Mouse (Mus musculus): ENCODE results near the gene Kit. TPM values are rescaled to one million over a fixed set of nuclear protein-coding genes. Genes with fewer than 3 reads are reported as not detected.
A peak's percentile ranks its signal among the peaks of the same experiment; 100 is the strongest.

Gene Kit
- polyA plus RNA-seq, 1 experiment from 2014 or later: 11.2 TPM

- ATAC-seq (replicated peaks; ENCODE audit: insufficient number of reproducible peaks, low FRiP score, low TSS enrichment): no peak
- no peaks in the 10 kb centered on the region for H3K27me3 ChIP-seq (ENCODE audit: control insufficient read depth, insufficient read depth, low read length)
- no peak overlapping the region for H3K4me2 ChIP-seq
- no peaks in the 10 kb centered on the region for H3K36me3 ChIP-seq (ENCODE audit: control insufficient read depth, insufficient read depth, low read length)
- no peak overlapping the region for H3K4me3 ChIP-seq (ENCODE audit: low read depth, low read length)
- no peaks in the 10 kb centered on the region for H3K4me1 ChIP-seq (ENCODE audit: control insufficient read depth, insufficient read depth, low read length)
- no peaks in the 10 kb centered on the region for H3K9me3 ChIP-seq (replicated peaks; ENCODE audit: control insufficient read depth, low read length)
- WGBS (ENCODE audit: insufficient replicate concordance): 85% methylated on average over 3 of the region's 3 CpGs
- H3K27ac ChIP-seq (ENCODE audit: low read depth, low read length): no peak overlapping the region
- no peak overlapping the region for H3K9ac ChIP-seq (ENCODE audit: low read depth, low read length)
These were observed 21.7 kb upstream of the Kit start for GRCm38 (mm10) chr5:75553021-75553420.

GRCm38 (mm10) chr5:75557636-75558035 lies 17.1 kb upstream of the Kit start:
- ATAC-seq (replicated peaks; ENCODE audit: insufficient number of reproducible peaks, low FRiP score, low TSS enrichment): no peak
- Histone ChIP-seq H3K9ac (ENCODE audit: low read depth, low read length) (no peak overlapping the region), H3K27me3 (ENCODE audit: control insufficient read depth, insufficient read depth, low read length) (no peaks in the 10 kb centered on the region), H3K4me1 (ENCODE audit: control insufficient read depth, insufficient read depth, low read length) (no peaks in the 10 kb centered on the region), H3K4me3 (ENCODE audit: low read depth, low read length) (no peak overlapping the region), H3K9me3 (replicated peaks; ENCODE audit: control insufficient read depth, low read length) (no peaks in the 10 kb centered on the region), H3K36me3 (ENCODE audit: control insufficient read depth, insufficient read depth, low read length) (no peaks in the 10 kb centered on the region), H3K27ac (ENCODE audit: low read depth, low read length) (no peak overlapping the region), H3K4me2 (no peak overlapping the region)
- WGBS (ENCODE audit: insufficient replicate concordance): 83% methylated on average over 11 of the region's 11 CpGs

GRCm38 (mm10) chr5:75559291-75559690 lies 15.4 kb upstream of the Kit start:
- no peaks in the 10 kb centered on the region for H3K36me3 ChIP-seq (ENCODE audit: control insufficient read depth, insufficient read depth, low read length)
- WGBS (ENCODE audit: insufficient replicate concordance): 82% methylated on average over 6 of the region's 6 CpGs

GRCm38 (mm10) chr5:75561231-75561630 lies 13.5 kb upstream of the Kit start:
- Histone ChIP-seq H3K9ac (ENCODE audit: low read depth, low read length) (no peak overlapping the region), H3K4me3 (ENCODE audit: low read depth, low read length) (no peak overlapping the region), H3K4me2 (no peak overlapping the region), H3K36me3 (ENCODE audit: control insufficient read depth, insufficient read depth, low read length) (no peaks in the 10 kb centered on the region), H3K9me3 (replicated peaks; ENCODE audit: control insufficient read depth, low read length) (no peaks in the 10 kb centered on the region), H3K27ac (ENCODE audit: low read depth, low read length) (no peak overlapping the region), H3K27me3 (ENCODE audit: control insufficient read depth, insufficient read depth, low read length) (no peaks in the 10 kb centered on the region; the same call in 1 of the 2 replicates), H3K4me1 (ENCODE audit: control insufficient read depth, insufficient read depth, low read length) (no peaks in the 10 kb centered on the region)
- WGBS (ENCODE audit: insufficient replicate concordance): 79% methylated on average over 2 of the region's 2 CpGs
- ATAC-seq (replicated peaks; ENCODE audit: insufficient number of reproducible peaks, low FRiP score, low TSS enrichment): no peak

More at GRCm38 (mm10) chr5:75559291-75559690, 15.4 kb upstream of the Kit start:
- no peak overlapping the region for H3K4me3 ChIP-seq (ENCODE audit: low read depth, low read length)
- H3K27me3 ChIP-seq (ENCODE audit: control insufficient read depth, insufficient read depth, low read length): no peaks in the 10 kb centered on the region; the same call in 1 of the 2 replicates
- no peak for ATAC-seq (replicated peaks; ENCODE audit: insufficient number of reproducible peaks, low FRiP score, low TSS enrichment)
- no peaks in the 10 kb centered on the region for H3K4me1 ChIP-seq (ENCODE audit: control insufficient read depth, insufficient read depth, low read length)
- H3K27ac ChIP-seq (ENCODE audit: low read depth, low read length): no peak overlapping the region
- no peak overlapping the region for H3K4me2 ChIP-seq
- H3K9me3 ChIP-seq (replicated peaks; ENCODE audit: control insufficient read depth, low read length): no peaks in the 10 kb centered on the region
- no peak overlapping the region for H3K9ac ChIP-seq (ENCODE audit: low read depth, low read length)

GRCm38 (mm10) chr5:75574151-75574851 lies 415 bp upstream of the Kit start:
- Histone ChIP-seq H3K9me3 (replicated peaks; ENCODE audit: control insufficient read depth, low read length) (no peaks in the 10 kb centered on the region), H3K9ac (ENCODE audit: low read depth, low read length) (peak overlapping the region; percentile 64), H3K36me3 (ENCODE audit: control insufficient read depth, insufficient read depth, low read length) (no peaks in the 10 kb centered on the region), H3K27me3 (ENCODE audit: control insufficient read depth, insufficient read depth, low read length) (peaks cover 7% of the 10 kb centered on the region; the same call in 1 of the 2 replicates), H3K4me1 (ENCODE audit: control insufficient read depth, insufficient read depth, low read length) (0 out of 2 replicates have a peak, but pooled peaks cover 4% of the 10 kb centered on the region), H3K4me2 (peak overlapping the region; percentile 83), H3K4me3 (ENCODE audit: low read depth, low read length) (peak overlapping the region; percentile 60), H3K27ac (ENCODE audit: low read depth, low read length) (no peak overlapping the region)
- WGBS (ENCODE audit: insufficient replicate concordance): 6% methylated on average over 27 of the region's 27 CpGs
- ATAC-seq (replicated peaks; ENCODE audit: insufficient number of reproducible peaks, low FRiP score, low TSS enrichment): no peak

GRCm38 (mm10) chr5:75575567-75576515 lies 1.1 kb downstream of the Kit start:
- Histone ChIP-seq H3K36me3 (ENCODE audit: control insufficient read depth, insufficient read depth, low read length) (no peaks in the 10 kb centered on the region), H3K4me1 (ENCODE audit: control insufficient read depth, insufficient read depth, low read length) (0 out of 2 replicates have a peak, but pooled peaks cover 4% of the 10 kb centered on the region), H3K9me3 (replicated peaks; ENCODE audit: control insufficient read depth, low read length) (no peaks in the 10 kb centered on the region), H3K27me3 (ENCODE audit: control insufficient read depth, insufficient read depth, low read length) (peaks cover 10% of the 10 kb centered on the region; the same call in 1 of the 2 replicates), H3K27ac (ENCODE audit: low read depth, low read length) (no peak overlapping the region), H3K9ac (ENCODE audit: low read depth, low read length) (peak overlapping the region; percentile 64), H3K4me2 (peak overlapping the region; percentile 83), H3K4me3 (ENCODE audit: low read depth, low read length) (peak overlapping the region; percentile 60)
- WGBS (ENCODE audit: insufficient replicate concordance): under 1% methylated on average over 53 of the region's 53 CpGs
- ATAC-seq (replicated peaks; ENCODE audit: insufficient number of reproducible peaks, low FRiP score, low TSS enrichment): peak; percentile 56; the same call in 1 of the 2 replicates

GRCm38 (mm10) chr5:75576741-75577140 lies 2.0 kb downstream of the Kit start:
- no peaks in the 10 kb centered on the region for H3K9me3 ChIP-seq (replicated peaks; ENCODE audit: control insufficient read depth, low read length)
- peaks cover 10% of the 10 kb centered on the region; the same call in 1 of the 2 replicates for H3K27me3 ChIP-seq (ENCODE audit: control insufficient read depth, insufficient read depth, low read length)
- no peak for ATAC-seq (replicated peaks; ENCODE audit: insufficient number of reproducible peaks, low FRiP score, low TSS enrichment)
- 0 out of 2 replicates have a peak, but pooled peaks cover 4% of the 10 kb centered on the region for H3K4me1 ChIP-seq (ENCODE audit: control insufficient read depth, insufficient read depth, low read length)
- 45% methylated on average over 6 of the region's 6 CpGs for WGBS (ENCODE audit: insufficient replicate concordance)
- H3K9ac ChIP-seq (ENCODE audit: low read depth, low read length): no peak overlapping the region
- H3K4me2 ChIP-seq: peak overlapping the region; percentile 83
- no peaks in the 10 kb centered on the region for H3K36me3 ChIP-seq (ENCODE audit: control insufficient read depth, insufficient read depth, low read length)
- H3K4me3 ChIP-seq (ENCODE audit: low read depth, low read length): peak overlapping the region; percentile 60; the same call in 1 of the 2 replicates
- H3K27ac ChIP-seq (ENCODE audit: low read depth, low read length): no peak overlapping the region

- ATAC-seq (replicated peaks; ENCODE audit: insufficient number of reproducible peaks, low FRiP score, low TSS enrichment): no peak
- H3K4me1 ChIP-seq (ENCODE audit: control insufficient read depth, insufficient read depth, low read length): 0 out of 2 replicates have a peak, but pooled peaks cover 4% of the 10 kb centered on the region
- no peak overlapping the region for H3K4me3 ChIP-seq (ENCODE audit: low read depth, low read length)
- no peaks in the 10 kb centered on the region for H3K36me3 ChIP-seq (ENCODE audit: control insufficient read depth, insufficient read depth, low read length)
- WGBS (ENCODE audit: insufficient replicate concordance): 55% methylated on average over 7 of the region's 7 CpGs
- H3K9ac ChIP-seq (ENCODE audit: low read depth, low read length): no peak overlapping the region
- peaks cover 10% of the 10 kb centered on the region; the same call in 1 of the 2 replicates for H3K27me3 ChIP-seq (ENCODE audit: control insufficient read depth, insufficient read depth, low read length)
- no peak overlapping the region for H3K27ac ChIP-seq (ENCODE audit: low read depth, low read length)
- no peak overlapping the region for H3K4me2 ChIP-seq
- no peaks in the 10 kb centered on the region for H3K9me3 ChIP-seq (replicated peaks; ENCODE audit: control insufficient read depth, low read length)
These were observed 3.4 kb downstream of the Kit start for GRCm38 (mm10) chr5:75578141-75578540.

Data from heart, embryonic 11.5 days (tissue).